Mouse (Mus musculus): Measurements from ENCODE around the gene Afg3l1.
"Not testable (repeated sequence)": the region's sequence is repeated elsewhere in the genome, so short reads cannot be mapped to it uniquely, and the experiment has no call there.

Gene Afg3l1

GRCm38 (mm10) chr8:123477737-123478258, at the start of gene Afg3l1:
Gene Afg3l1, plus strand, starts transcription at chr8:123477903.
- DNase-seq (ENCODE audit: extremely low spot score) = peak; percentile 94

- no peak for DNase-seq (ENCODE audit: extremely low spot score)
Measured at GRCm38 (mm10) chr8:123428343-123428893, 49.3 kb upstream of the Afg3l1 start.

DNA sequence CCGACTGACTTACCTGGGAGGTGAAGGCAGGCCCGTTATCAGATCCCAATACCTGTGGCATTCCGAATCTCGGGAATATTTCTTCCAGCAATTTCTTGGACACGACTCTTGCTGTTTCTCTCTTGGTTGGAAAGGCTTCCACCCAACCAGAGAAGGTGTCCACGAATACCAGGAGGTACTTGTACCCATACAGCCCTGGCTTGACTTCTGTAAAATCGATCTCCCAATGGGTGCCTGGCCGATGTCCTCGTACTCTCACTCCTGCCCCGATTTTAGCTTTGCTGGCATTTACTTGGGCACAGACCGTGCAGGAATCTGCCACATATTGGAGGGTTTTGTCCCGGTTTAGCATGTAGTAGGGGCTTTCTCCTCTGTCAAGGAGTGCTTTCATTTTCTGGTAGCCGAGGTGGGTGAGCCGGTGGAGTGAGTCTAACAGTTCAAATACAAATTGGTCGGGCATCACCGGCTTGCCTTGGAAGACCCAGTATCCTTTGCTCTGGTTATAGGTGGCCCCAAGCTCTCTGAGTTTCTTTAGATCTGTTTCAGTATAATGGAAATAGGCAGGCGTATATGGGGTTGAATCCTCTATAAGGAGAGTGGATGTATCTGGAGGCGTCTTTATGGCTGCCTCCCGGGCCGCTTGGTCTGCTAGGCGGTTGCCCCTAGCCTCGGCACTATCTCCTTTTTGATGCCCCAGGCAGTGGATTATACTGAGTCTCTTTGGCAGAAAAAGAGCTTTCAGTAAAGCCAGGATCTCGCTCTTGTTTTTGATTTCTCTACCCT, 48.6 kb upstream of the Afg3l1 start:
- no peak for DNase-seq (ENCODE audit: extremely low spot score)

DNA sequence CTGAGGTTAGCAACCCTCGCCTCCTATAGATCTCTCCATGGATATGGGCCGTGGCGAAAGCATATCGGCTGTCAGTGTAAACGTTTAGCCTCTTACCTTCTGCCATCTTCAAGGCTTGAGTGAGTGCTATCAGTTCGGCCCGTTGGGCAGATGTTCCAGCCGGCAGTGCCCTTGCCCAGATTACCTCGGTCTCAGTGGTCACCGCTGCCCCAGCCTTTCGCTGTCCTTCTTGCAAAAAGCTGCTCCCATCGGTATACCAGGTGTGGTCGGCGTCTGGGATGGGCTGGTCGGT, 48.0 kb upstream of the Afg3l1 start:
- DNase-seq (ENCODE audit: extremely low spot score) = not testable (repeated sequence)

- DNase-seq (ENCODE audit: extremely low spot score) = not testable (repeated sequence)
Measured at GRCm38 (mm10) chr8:123430936-123431335, 46.8 kb upstream of the Afg3l1 start.

DNA sequence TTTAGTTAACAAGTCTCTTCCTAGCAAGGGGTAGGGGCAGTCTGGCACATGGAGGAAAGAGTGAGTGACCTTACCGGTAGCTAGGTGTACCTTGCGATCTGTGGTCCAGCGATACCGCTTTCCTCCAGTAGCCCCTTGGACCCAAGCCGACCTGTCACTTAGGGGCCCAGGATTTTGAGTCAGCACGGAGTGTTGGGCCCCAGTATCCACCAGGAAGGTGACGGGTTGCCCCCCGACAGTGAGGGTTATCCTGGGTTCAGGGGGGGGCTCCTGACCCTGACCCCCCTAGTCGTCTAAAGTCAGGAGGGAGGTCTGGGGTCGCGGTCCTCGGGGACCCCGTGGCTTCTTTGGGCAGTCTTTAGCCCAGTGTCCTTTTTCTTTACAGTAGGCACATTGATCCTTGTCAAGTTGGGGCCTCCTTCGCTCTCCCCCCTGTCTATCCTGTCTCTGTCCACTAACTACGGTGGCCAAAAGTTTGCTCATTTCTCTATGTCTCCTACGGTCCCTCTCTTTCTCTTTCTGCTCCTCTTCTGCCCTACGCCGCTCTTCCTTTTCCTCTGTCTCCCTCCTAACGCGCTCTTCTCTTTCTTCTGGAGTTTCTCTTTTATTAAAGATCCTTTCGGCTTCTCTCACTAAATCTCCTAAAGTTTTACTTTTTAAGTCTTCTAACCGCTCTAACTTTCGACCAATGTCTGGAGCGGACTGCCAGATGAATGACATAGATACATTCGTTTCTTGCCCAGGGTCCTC, 45.9 kb upstream of the Afg3l1 start:
- DNase-seq (ENCODE audit: extremely low spot score) = no peak

DNA sequence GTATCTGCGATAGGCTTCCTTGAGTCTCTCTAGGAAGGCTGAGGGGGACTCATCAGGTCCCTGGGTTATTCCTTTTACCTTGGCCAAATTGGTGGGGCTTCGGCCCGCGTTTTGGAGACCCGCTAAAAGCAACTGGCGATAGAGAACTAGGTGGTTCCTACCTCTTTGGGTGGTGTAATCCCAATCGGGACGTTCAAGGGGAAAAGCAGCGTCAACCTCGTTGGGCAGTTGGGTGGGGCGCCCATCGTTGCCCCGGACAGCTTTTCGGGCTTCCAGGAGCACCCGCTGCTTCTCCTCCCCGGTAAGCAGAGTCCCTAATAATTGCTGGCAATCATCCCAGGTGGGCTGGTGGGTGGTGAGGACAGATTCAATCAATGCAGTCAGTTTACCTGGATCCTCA, 45.3 kb upstream of the Afg3l1 start:
- no peak for DNase-seq (ENCODE audit: extremely low spot score)

DNA sequence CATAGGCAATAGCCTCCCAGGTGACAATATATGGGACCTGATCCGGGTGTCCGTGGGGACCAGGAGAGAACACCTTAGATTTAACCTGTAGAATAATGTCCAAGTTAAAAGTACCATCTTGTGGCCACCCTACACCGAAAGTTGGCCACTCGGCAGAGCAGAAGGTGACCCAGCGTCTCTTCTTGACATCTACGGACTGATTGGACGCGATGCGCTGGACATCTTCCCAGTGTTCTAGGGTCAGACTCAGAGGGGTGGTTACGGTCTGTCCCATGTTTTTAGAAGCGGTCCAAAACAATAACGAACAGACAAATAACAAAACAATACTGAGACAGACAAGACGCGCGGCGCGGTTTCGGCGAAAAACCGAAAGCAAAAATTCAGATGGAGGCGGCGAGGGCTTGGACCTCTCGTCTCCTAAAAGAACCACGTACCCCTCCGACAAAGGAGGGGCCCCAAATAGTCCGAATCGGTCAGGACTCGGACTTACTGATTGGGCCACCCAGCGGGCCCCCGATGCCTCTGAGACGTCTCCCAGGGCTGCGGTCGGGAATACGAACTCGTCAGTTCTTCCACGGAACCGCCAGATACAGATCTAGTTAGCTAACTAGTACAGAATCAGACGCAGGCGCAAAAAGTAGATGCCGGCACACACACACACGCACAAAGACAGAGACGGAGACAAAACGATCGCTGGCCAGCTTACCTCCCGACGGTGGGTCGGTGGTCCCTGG, 44.3 kb upstream of the Afg3l1 start:
- not testable (repeated sequence) for DNase-seq (ENCODE audit: extremely low spot score)

DNA sequence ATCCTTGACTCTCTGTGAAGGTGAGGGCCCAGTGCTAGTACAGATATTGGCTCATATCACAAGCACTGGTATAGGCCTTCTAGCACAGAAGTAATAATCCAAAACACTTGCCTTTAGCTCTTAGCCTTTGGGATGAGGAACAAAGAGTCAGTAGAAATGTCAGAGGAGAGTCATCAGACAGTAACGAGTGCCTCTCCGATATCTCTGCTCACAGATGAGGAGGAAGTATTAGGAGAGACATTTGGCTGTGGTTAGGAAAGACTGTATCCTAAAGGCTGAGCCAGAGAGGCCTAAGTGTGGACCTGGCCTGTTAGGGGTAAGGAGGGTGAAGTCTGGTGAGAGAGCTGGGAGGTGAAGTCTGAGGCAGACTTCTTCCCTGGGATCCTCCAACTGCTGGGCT, 35.9 kb upstream of the Afg3l1 start:
- no peak for DNase-seq (ENCODE audit: extremely low spot score)

DNA sequence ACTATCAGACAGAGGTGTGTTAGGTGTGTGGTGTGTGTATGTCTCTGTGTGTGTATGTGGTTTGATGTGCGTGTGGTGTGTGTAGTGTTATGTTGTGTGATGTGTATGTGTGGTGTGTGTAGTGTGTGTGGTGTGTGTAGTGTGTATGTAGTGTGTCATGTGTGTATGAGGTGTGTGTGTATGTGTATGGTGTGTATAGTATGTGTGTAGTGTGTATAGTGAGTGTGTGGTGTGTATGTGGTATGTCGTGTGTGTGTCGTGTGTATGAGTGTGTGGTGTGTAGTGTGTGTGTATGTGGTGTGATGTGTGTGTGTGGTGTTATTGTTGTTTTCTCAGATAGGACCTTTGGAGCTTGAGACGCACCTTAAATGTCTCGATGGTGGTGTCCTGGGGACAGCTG, 35.4 kb upstream of the Afg3l1 start:
- DNase-seq (ENCODE audit: extremely low spot score) = no peak

GRCm38 (mm10) chr8:123442871-123443575, 34.7 kb upstream of the Afg3l1 start:
- DNase-seq (ENCODE audit: extremely low spot score) = peak; percentile 93

GRCm38 (mm10) chr8:123443576-123443921, 34.2 kb upstream of the Afg3l1 start:
- DNase-seq (ENCODE audit: extremely low spot score) = no peak

GRCm38 (mm10) chr8:123444131-123444530, 33.6 kb upstream of the Afg3l1 start:
- DNase-seq (ENCODE audit: extremely low spot score) = no peak

DNA sequence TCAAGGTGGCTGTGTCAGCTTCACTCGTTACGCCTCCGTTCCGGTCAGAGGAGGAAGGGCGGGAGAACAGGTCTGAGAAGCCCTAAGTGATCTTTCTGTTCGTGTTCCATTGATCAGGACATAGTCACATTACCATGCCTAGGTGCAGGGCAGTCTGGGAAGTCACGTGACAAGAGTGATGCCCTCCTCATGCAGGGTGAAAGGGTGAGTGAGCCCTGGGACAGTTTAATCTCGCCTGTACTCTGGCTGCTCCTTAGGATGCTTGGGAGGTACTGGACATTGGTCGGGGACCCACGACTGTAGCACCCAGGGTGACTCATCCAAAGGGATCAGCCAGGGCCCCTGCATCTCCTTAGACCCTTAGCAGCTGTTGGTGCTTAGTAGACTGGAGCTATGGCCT, 31.7 kb upstream of the Afg3l1 start:
- no peak for DNase-seq (ENCODE audit: extremely low spot score)

GRCm38 (mm10) chr8:123446799-123447198, 30.9 kb upstream of the Afg3l1 start:
- DNase-seq (ENCODE audit: extremely low spot score) = no peak

GRCm38 (mm10) chr8:123450783-123451182, 26.9 kb upstream of the Afg3l1 start:
- DNase-seq (ENCODE audit: extremely low spot score) = no peak

GRCm38 (mm10) chr8:123451747-123452146, 26.0 kb upstream of the Afg3l1 start:
- not testable (repeated sequence) for DNase-seq (ENCODE audit: extremely low spot score)

GRCm38 (mm10) chr8:123452149-123452548, 25.6 kb upstream of the Afg3l1 start:
- no peak for DNase-seq (ENCODE audit: extremely low spot score)

GRCm38 (mm10) chr8:123453291-123453690, 24.4 kb upstream of the Afg3l1 start:
- no peak for DNase-seq (ENCODE audit: extremely low spot score)

- DNase-seq (ENCODE audit: extremely low spot score) = no peak
Measured at GRCm38 (mm10) chr8:123453951-123454350, 23.8 kb upstream of the Afg3l1 start.

DNA sequence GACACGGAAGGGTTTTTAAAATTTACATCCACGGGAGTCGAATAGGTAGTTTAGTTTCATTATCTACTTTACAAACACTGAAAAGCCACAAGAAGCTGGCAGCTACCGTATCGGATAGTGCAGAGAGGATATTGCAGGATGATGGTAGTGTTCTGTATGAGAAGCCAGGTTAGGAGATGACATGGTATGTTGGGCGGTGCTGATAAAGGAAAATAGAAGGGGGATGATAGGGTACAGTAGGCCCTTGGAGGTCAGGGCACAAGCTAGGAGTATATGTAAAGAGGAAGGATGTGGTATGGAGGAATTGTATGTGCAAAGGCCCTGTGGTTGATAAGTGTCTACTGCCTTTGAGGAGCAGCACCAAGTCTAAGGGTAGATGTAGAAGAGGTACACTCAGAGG, 23.1 kb upstream of the Afg3l1 start:
- no peak for DNase-seq (ENCODE audit: extremely low spot score)

DNA sequence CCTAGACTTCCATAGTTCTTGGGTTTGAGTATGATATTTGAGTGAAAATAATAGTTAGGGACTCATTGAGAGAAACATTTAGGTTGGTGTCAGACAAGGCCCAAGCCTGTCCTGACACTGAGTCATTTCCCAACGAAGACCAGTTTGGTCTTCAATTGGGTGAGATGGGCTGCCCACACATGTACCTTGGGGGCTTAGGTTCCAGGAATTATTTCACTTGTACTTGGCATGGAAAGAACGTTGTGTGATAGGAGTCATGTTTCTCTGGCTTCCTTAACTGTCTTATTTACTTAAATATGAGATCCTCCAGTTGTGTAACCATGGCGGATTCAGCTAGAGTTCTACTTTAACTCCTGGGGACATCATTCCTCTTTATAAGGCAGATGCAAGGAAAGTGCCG, 14.1 kb upstream of the Afg3l1 start:
- no peak for DNase-seq (ENCODE audit: extremely low spot score)

Data from embryo, embryonic 9.5 days (tissue).